Mouse (Mus musculus) forebrain, embryonic 16.5 days (tissue): ENCODE data around the gene Gm47841. TPM values are rescaled to one million over a fixed set of nuclear protein-coding genes. Genes with fewer than 3 reads are reported as not detected.

Source experiments
- ATAC-seq: fragments of 200-750 bp; cut with Nextera tagmentation; 2 replicates; pipeline ENCODE4 v1.8.0; 2017; ENCODE audit warnings: mild to moderate bottlenecking, moderate library complexity
- H3K27ac ChIP-seq: fragments of 300-500 bp; sonication (generic); 2 replicates; pipeline ENCODE4 v1.5.1; 2014; ENCODE audit warnings: low read length, control low read depth
- H3K27me3 ChIP-seq: fragments of 300-500 bp; sonication (generic); replicated peaks from 2 replicates; pipeline ENCODE4 v1.6.1; 2014; ENCODE audit warnings: low read length; ENCODE audit not compliant: control insufficient read depth, insufficient read depth
- H3K36me3 ChIP-seq: fragments of 300-500 bp; sonication (generic); 2 replicates; pipeline ENCODE4 v1.6.1; 2014; ENCODE audit not compliant: control insufficient read depth, insufficient read depth
- H3K4me1 ChIP-seq: fragments of 300-500 bp; sonication (generic); replicated peaks from 2 replicates; pipeline ENCODE4 v1.6.1; 2014; ENCODE audit warnings: low read length; ENCODE audit not compliant: control insufficient read depth, insufficient read depth
- H3K4me2 ChIP-seq: fragments of 300-500 bp; sonication (generic); 2 replicates; pipeline ENCODE4 v1.6.1; 2014; ENCODE audit warnings: mild to moderate bottlenecking, low read length, control low read depth
- H3K4me3 ChIP-seq: fragments of 300-500 bp; sonication (generic); replicated peaks from 2 replicates; pipeline ENCODE4 v1.5.1; 2014; ENCODE audit warnings: mild to moderate bottlenecking, low read length, control low read depth
- H3K9ac ChIP-seq: fragments of 300-500 bp; sonication (generic); replicated peaks from 2 replicates; pipeline ENCODE4 v1.6.1; 2014; ENCODE audit warnings: low read depth, low read length, control low read depth
- H3K9me3 ChIP-seq: fragments of 300-500 bp; sonication (generic); 2 replicates; pipeline ENCODE4 v1.6.1; 2016; ENCODE audit warnings: low read length; ENCODE audit not compliant: control insufficient read depth
- WGBS: fragments of 180-500 bp; shearing (Covaris S2); extraction: QIAGEN DNeasy Blood & Tissue Kit; methylation state at CpG from one replicate; pipeline ENCODE4 v1.1.7; 2014; 5-methylcytosine and 5-hydroxymethylcytosine counted together
- polyA plus RNA-seq: library from polyadenylated mRNA; unstranded; fragments of >200 nt; fragmentation: Nextera tagmentation; extraction: Ambion mirVana; gene quantifications from 2 replicates; pipeline ENCODE4 v1.2.1, GENCODE M21; 2015

Gene Gm47841
- polyA plus RNA-seq, 1 experiment from 2014 or later, result not detected

DNA sequence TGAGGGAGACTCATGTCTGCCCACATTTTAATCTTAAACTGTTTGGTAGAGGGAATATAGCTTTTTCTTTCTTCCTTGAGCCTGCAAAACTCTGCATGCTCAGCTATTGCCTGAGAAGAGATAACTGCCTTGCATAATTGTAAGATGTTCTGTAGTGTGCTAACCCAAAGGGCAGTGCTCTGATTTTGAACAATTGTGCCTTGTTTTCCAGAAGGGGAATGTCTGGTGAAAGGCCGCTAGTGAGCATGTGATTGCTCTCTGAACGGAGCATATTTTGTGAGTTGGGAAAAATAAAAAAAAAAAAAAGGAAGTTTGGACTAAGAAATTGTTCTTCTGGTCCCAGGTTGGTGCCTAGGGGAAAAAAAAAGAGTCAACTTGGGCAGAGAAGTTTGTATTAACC lies 18.2 kb downstream of the Gm47841 start:
- no peaks in the 10 kb centered on the region for H3K4me1 ChIP-seq
- no peak overlapping the region for H3K27ac ChIP-seq
- H3K36me3 ChIP-seq, result no peaks in the 10 kb centered on the region; the same call in 1 of the 2 replicates
- 52% methylated on average over 2 of the region's 2 CpGs for WGBS
- ATAC-seq, result no peak
- H3K9me3 ChIP-seq, result no peaks in the 10 kb centered on the region
- H3K4me3 ChIP-seq, result no peak overlapping the region
- H3K27me3 ChIP-seq, result no peaks in the 10 kb centered on the region
- no peak overlapping the region for H3K4me2 ChIP-seq
- H3K9ac ChIP-seq, result no peak overlapping the region

DNA sequence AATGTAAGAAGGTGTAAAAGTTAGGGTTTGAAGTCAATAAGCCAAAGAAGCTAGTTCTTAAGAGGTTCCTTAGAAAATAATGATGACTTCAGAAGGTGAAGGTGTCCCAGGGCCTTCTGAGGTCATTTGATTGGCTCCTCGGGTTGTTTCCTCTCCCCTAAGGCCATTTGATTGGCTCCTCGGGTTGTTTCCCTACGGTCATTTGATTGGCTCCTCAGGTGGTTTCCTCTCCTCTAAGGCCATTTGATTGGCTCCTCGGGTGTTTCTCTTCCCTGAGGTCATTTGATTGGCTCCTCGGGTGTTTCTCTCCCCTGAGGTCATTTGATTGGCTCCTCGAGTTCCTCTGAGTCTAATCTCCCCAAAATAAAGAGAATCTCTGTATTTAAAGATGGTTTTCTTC lies 35.8 kb downstream of the Gm47841 start:
- Histone ChIP-seq H3K4me2 (no peak overlapping the region), H3K36me3 (peaks cover 8% of the 10 kb centered on the region), H3K27me3 (no peaks in the 10 kb centered on the region), H3K4me1 (peaks cover 6% of the 10 kb centered on the region; the same call in 1 of the 2 replicates), H3K4me3 (no peak overlapping the region), H3K27ac (no peak overlapping the region), H3K9ac (no peak overlapping the region), H3K9me3 (no peaks in the 10 kb centered on the region)
- no peak for ATAC-seq
- 88% methylated on average over 6 of the region's 6 CpGs for WGBS

DNA sequence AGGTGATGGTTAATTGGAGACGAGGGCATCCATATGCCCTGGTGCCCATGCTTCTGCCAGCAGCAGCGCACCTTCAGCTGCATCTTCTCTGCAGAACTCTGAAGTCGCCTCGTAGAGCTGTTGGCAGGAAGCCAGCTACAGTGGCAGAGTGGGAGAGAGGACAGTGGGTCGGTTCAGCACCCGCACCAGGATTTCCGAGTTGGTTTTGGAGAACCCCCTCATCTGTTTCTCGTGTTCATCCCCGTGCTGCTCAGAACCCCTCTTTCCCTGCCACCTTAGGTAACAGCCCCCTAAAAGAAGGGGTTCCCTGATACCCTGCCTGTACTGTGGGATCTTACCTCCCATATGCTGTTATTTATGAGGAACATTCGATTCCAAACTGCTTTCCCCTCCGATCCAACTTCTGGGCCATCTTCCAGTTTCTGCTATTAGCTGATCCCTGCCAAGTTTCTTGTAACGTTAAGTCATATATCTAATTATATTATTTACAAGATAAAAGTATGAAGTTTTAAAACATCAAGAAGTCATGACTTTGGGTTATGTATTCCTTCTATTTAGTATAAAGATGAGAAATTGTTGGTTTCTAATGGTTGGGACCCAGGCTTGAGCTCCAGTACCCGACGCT lies 38.7 kb downstream of the Gm47841 start:
- ATAC-seq, result no peak
- H3K4me1 ChIP-seq, result peaks cover 9% of the 10 kb centered on the region; the same call in 1 of the 2 replicates
- WGBS, result 64% methylated on average over 14 of the region's 14 CpGs
- no peaks in the 10 kb centered on the region for H3K9me3 ChIP-seq
- no peak overlapping the region for H3K4me2 ChIP-seq
- no peaks in the 10 kb centered on the region for H3K27me3 ChIP-seq
- H3K9ac ChIP-seq, result no peak overlapping the region
- H3K36me3 ChIP-seq, result peaks cover 4% of the 10 kb centered on the region
- H3K4me3 ChIP-seq, result no peak overlapping the region
- H3K27ac ChIP-seq, result no peak overlapping the region

DNA sequence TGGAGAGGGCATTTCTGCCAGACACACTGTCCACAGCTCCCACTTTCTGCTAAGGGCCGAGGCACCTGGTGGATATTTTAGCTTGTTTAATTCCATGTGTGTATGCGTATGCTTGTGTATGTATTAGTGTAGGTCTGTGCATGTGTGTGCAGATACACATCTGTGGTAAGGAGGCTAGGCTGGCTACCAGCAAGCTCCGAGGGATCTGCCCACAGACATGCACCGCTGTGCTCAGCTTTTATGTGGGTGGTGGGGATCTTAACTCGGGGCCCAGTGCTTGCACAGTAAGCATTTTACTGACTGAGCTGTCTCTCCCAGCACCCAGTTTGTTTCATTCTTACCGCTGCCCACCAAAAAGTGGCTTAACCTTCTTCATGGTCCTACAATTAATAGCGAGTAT lies 40.0 kb downstream of the Gm47841 start:
- peaks cover 1% of the 10 kb centered on the region; the same call in 1 of the 2 replicates for H3K36me3 ChIP-seq
- no peak overlapping the region for H3K9ac ChIP-seq
- H3K4me2 ChIP-seq, result no peak overlapping the region
- 76% methylated on average over 7 of the region's 7 CpGs for WGBS
- no peak overlapping the region for H3K27ac ChIP-seq
- no peaks in the 10 kb centered on the region for H3K9me3 ChIP-seq
- peaks cover 9% of the 10 kb centered on the region; the same call in 1 of the 2 replicates for H3K4me1 ChIP-seq
- no peak overlapping the region for H3K4me3 ChIP-seq
- ATAC-seq, result no peak
- H3K27me3 ChIP-seq, result no peaks in the 10 kb centered on the region

DNA sequence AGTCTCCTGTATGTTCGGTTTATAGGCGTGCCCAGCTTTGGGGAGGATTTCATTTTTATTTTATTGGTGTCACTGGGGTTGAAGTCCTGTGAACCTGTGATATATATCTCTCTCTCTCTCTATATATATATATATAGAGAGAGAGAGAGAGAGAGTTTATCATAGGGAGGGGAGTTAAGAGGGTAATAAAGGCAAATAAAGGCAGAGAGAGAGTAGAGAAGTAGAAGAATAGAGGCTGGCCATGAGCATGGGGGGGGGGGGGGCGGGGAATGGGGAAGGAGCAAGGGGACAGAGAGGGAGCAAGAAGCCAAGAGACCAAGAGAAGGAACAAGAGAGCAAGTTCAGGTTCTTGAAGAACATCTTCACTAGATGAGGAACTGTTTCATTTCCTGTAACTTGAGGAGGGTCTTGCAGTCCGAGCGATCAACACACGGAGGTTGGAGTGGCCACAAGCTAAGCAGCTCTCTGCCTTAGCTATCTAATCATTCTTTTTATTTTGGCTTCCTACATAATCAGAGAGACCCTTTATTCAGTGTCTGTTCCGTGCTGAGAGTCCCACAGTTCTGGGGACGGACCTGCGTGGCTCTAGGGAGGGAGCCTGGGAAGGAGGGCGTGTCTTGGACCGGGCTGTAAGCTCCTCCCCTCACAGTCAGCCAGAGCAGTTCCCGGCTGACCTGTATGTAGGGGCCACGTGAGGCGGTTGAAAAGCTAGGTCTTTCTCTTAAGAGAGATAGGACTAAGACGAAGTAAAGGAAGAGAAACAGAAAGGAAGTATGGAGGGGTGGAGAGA lies 40.8 kb downstream of the Gm47841 start:
- Histone ChIP-seq H3K4me1 (peaks cover 9% of the 10 kb centered on the region; the same call in 1 of the 2 replicates), H3K9ac (no peak overlapping the region), H3K36me3 (peaks cover 5% of the 10 kb centered on the region; the same call in 1 of the 2 replicates), H3K4me2 (peak overlapping the region; percentile 39), H3K27me3 (no peaks in the 10 kb centered on the region), H3K27ac (no peak overlapping the region), H3K4me3 (peak overlapping the region; percentile 21), H3K9me3 (no peaks in the 10 kb centered on the region)
- WGBS, result 14% methylated on average over 14 of the region's 15 CpGs
- peak; percentile 63 for ATAC-seq

DNA sequence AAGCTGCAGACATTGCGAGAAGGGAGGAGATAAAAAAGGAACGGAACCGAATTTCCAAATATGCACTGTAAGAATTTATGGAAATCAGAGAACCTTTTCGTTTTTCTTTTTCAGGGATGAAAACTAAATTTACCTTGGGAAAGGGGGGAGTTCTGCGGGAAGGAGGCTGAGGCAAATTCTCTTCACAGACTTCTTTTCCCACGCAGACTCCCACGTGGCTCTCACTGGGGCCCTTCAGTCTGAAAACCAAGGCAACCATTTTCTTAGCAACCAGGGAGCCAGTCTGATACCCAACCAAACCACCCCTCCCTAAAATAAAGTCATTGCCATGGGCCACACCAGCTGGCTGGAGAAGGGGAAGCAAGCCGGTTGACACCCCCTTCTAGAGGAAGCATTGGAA lies 41.5 kb downstream of the Gm47841 start:
- no peak for ATAC-seq
- Histone ChIP-seq H3K27me3 (no peaks in the 10 kb centered on the region), H3K4me3 (no peak overlapping the region), H3K27ac (no peak overlapping the region), H3K9me3 (no peaks in the 10 kb centered on the region), H3K4me1 (peaks cover 9% of the 10 kb centered on the region; the same call in 1 of the 2 replicates), H3K4me2 (no peak overlapping the region), H3K36me3 (0 out of 2 replicates have a peak, but pooled peaks cover 5% of the 10 kb centered on the region), H3K9ac (no peak overlapping the region)
- 81% methylated on average over 8 of the region's 8 CpGs for WGBS

DNA sequence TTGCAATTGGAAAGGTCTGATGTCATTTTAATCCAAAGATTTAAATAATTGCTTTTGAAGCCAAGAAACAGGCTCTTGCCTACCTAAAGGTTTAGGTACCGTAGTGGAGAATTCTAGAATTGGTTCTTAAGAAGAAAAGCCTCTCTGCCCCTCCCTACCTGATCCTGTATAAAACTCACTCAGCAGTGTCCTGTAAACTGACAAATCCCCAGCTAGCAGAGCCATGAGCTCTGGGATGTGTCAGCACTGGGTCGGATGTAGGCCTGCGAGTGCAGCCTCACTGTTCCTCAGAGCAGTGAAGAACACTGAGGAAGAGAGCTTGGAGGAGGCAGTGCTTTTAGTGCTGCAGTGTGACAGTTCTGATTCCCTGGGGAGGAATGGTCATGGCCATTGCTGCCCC lies 42.7 kb downstream of the Gm47841 start:
- WGBS, result 42% methylated on average over 3 of the region's 3 CpGs
- H3K4me3 ChIP-seq, result no peak overlapping the region

DNA sequence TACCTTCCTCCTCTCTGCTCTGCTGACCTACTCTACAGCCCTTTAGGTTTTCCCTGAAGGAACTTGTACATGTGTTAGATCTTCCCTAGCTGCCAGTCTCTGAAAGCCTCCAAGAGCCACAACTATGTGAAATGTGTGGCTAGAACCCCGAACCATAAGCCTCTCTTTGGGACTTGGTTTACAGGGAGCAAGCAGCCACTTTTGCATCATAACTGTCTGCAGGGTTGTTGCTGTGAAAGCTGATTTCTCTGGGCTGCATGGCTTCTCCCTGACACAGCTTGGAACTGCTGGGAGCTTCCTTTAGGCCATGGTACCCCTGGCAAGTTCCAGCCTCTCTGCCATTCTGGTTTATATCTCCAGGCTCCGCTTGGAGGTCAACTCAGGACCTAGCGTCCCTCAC lies 44.7 kb downstream of the Gm47841 start:
- Histone ChIP-seq H3K4me3 (no peak overlapping the region), H3K36me3 (0 out of 2 replicates have a peak, but pooled peaks cover 5% of the 10 kb centered on the region), H3K4me2 (no peak overlapping the region), H3K9me3 (no peaks in the 10 kb centered on the region), H3K27me3 (no peaks in the 10 kb centered on the region), H3K27ac (no peak overlapping the region), H3K4me1 (0 out of 2 replicates have a peak, but pooled peaks cover 2% of the 10 kb centered on the region), H3K9ac (no peak overlapping the region)
- WGBS, result 97% methylated on average over 3 of the region's 3 CpGs
- no peak for ATAC-seq

More for the DNA sequence above, 42.7 kb downstream of the Gm47841 start:
- no peak overlapping the region for H3K27ac ChIP-seq
- no peaks in the 10 kb centered on the region for H3K9me3 ChIP-seq
- no peaks in the 10 kb centered on the region for H3K27me3 ChIP-seq
- H3K9ac ChIP-seq, result no peak overlapping the region
- no peak for ATAC-seq
- peaks cover 9% of the 10 kb centered on the region; the same call in 1 of the 2 replicates for H3K4me1 ChIP-seq
- H3K4me2 ChIP-seq, result no peak overlapping the region
- H3K36me3 ChIP-seq, result 0 out of 2 replicates have a peak, but pooled peaks cover 5% of the 10 kb centered on the region

DNA sequence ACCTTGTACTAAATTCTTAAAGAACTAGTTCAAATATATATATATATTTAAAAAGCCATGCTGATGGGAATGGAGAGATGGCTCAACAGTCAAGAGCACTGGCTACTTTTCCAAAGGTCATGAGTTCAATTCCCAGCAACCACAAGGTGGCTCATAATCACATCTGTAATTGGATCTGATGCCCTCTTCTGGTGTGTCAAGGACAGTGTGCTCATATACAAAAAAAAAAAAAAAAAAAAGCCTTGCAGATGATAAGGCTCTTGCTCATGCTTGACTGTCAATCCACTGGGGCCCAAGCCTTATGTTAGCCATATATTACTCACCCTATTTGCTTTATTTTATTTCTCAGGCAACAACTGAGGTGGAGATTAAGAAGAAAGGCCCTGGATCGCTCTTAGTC lies 45.5 kb downstream of the Gm47841 start:
- Histone ChIP-seq H3K4me1 (0 out of 2 replicates have a peak, but pooled peaks cover 2% of the 10 kb centered on the region), H3K9me3 (no peaks in the 10 kb centered on the region), H3K27me3 (no peaks in the 10 kb centered on the region), H3K36me3 (0 out of 2 replicates have a peak, but pooled peaks cover 5% of the 10 kb centered on the region), H3K9ac (no peak overlapping the region), H3K4me3 (no peak overlapping the region), H3K27ac (no peak overlapping the region), H3K4me2 (no peak overlapping the region)
- 97% methylated on average over 1 of the region's 1 CpGs for WGBS
- ATAC-seq, result no peak
